Mouse (Mus musculus): Measurements from ENCODE around the gene Nos1ap.

GRCm38 (mm10) chr1:170516182-170516581 is 73.5 kb downstream of the Nos1ap start:
- no peak for TF ChIP-seq POLR2A (IDR thresholded peaks at IDR 0.05; ENCODE audit: extremely low read depth, insufficient read depth, low read length)
- no peak for TF ChIP-seq CTCF (IDR thresholded peaks at IDR 0.05; ENCODE audit: extremely low read depth, insufficient read depth, low read length)
